Mouse (Mus musculus) leukemia stem cell, adult 10-12 weeks (primary cell): ENCODE measurements around the gene Smarca1. TPM values are rescaled to one million over a fixed set of nuclear protein-coding genes. Genes with fewer than 3 reads are reported as not detected.

ENCODE experiments used
- polyA plus RNA-seq: library from polyadenylated mRNA; stranded (reverse); fragments of >175 nt; gene quantifications from 2 replicates; pipeline ENCODE4 v1.2.3, GENCODE M21; 2012; ENCODE audit warnings: low replicate concordance

Smarca1 gene
- polyA plus RNA-seq = not detected in 2 replicates

GRCm38 (mm10) chrX:47892431-47893024 is at the start of gene Smarca1:
Gene Smarca1, minus strand, starts transcription at chrX:47892974.

GRCm38 (mm10) chrX:47912306-47912792 is 19.6 kb upstream of the Smarca1 start, which contains the start of gene Ocrl:
Gene Ocrl, plus strand, starts transcription at chrX:47912387.

Other genes with a start within 250 kb of the Smarca1 start
- gene Ocrl, start 19.4 kb upstream of the Smarca1 start, polyA plus RNA-seq = 1.8 and 2.8 TPM in 2 replicates
- 0.40 and 0.64 TPM in 2 replicates for gene Apln, start 141.9 kb upstream of the Smarca1 start, polyA plus RNA-seq
- 0.07 TPM in 1 of 2 replicates, not detected in the other for gene Xpnpep2, start 215.8 kb upstream of the Smarca1 start, polyA plus RNA-seq